Mouse (Mus musculus) lung, embryonic 14.5 days (tissue): ENCODE results near the gene Utp14b. TPM values are rescaled to one million over a fixed set of nuclear protein-coding genes. Genes with fewer than 3 reads are reported as not detected.

Experiments
- ATAC-seq: fragments of 200-750 bp; cut with Nextera tagmentation; 2 replicates; pipeline ENCODE4 v1.8.0; 2017; ENCODE audit warnings: mild to moderate bottlenecking, moderate TSS enrichment, moderate library complexity; ENCODE audit not compliant: insufficient read depth
- DNase-seq: peaks from one replicate; pipeline ENCODE4 v3.0.0-alpha.2; 2015
- H3K27ac ChIP-seq: fragments of 300-500 bp; sonication (generic); 2 replicates; pipeline ENCODE4 v1.5.1; 2014; ENCODE audit warnings: low read depth, mild to moderate bottlenecking, moderate library complexity
- H3K27me3 ChIP-seq: fragments of 300-500 bp; sonication (generic); 2 replicates; pipeline ENCODE4 v1.6.1; 2014; ENCODE audit warnings: low read length, control low read depth; ENCODE audit not compliant: insufficient read depth
- H3K36me3 ChIP-seq: fragments of 300-500 bp; sonication (generic); 2 replicates; pipeline ENCODE4 v1.6.1; 2014; ENCODE audit warnings: control low read depth; ENCODE audit not compliant: insufficient read depth
- H3K4me1 ChIP-seq: fragments of 300-500 bp; sonication (generic); 2 replicates; pipeline ENCODE4 v1.6.1; 2014; ENCODE audit warnings: antibody characterized with exemption, control low read depth; ENCODE audit not compliant: insufficient read depth
- H3K4me2 ChIP-seq: fragments of 300-500 bp; sonication (generic); 2 replicates; pipeline ENCODE4 v1.6.1; 2014; ENCODE audit warnings: mild to moderate bottlenecking
- H3K4me3 ChIP-seq: fragments of 300-500 bp; sonication (generic); 2 replicates; pipeline ENCODE4 v1.5.1; 2014; ENCODE audit warnings: low read depth, low read length
- H3K9ac ChIP-seq: fragments of 300-500 bp; sonication (generic); 2 replicates; pipeline ENCODE4 v1.6.1; 2014
- H3K9me3 ChIP-seq: fragments of 300-500 bp; sonication (generic); 2 replicates; pipeline ENCODE4 v1.6.1; 2016; ENCODE audit warnings: low read depth, low read length, control low read depth
- CTCF ChIP-seq: IDR thresholded peaks from 2 replicates; pipeline ENCODE4 v1.5.1; 2016; ENCODE audit warnings: antibody characterized with exemption, low read depth
- WGBS: fragments of 180-500 bp; shearing (Covaris S2); extraction: QIAGEN DNeasy Blood & Tissue Kit; methylation state at CpG from one replicate; pipeline ENCODE4 v1.1.7; 2014; 5-methylcytosine and 5-hydroxymethylcytosine counted together
- polyA plus RNA-seq: library from polyadenylated mRNA; unstranded; fragments of >200 nt; fragmentation: Nextera tagmentation; extraction: Ambion mirVana; gene quantifications from 2 replicates; pipeline ENCODE4 v1.2.1, GENCODE M21; 2014

Gene Utp14b
- polyA plus RNA-seq, 1 experiment from 2014 or later: 4.9 TPM

DNA sequence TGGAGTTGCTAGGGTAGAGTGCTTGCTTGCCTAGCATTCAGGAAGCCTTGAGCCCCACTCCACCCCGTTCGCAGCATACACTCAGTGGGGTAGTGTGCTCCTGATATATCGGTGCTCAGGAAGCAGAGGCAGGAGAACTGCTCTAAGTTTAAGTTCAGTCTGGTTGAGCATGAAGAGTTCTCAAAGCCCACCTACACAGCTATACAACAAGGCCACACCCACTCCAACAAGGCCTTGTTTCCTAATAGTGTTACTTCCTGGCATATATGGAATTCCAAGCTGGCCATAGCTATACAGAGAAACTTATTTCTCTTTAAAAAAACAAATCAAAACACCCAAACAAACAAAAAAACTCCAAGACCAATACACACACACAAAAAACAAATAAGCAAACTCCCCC, 16.0 kb upstream of the Utp14b start:
- Histone ChIP-seq H3K4me3 (no peak overlapping the region), H3K27me3 (no peaks in the 10 kb centered on the region), H3K27ac (no peak overlapping the region), H3K36me3 (no peaks in the 10 kb centered on the region), H3K9me3 (no peaks in the 10 kb centered on the region), H3K4me1 (no peaks in the 10 kb centered on the region; the same call in 1 of the 2 replicates), H3K9ac (no peak overlapping the region), H3K4me2 (no peak overlapping the region)
- DNase-seq: peak; percentile 32
- 90% methylated on average over 3 of the region's 3 CpGs for WGBS
- peak; percentile 60 for ATAC-seq
- no peak for TF ChIP-seq CTCF

DNA sequence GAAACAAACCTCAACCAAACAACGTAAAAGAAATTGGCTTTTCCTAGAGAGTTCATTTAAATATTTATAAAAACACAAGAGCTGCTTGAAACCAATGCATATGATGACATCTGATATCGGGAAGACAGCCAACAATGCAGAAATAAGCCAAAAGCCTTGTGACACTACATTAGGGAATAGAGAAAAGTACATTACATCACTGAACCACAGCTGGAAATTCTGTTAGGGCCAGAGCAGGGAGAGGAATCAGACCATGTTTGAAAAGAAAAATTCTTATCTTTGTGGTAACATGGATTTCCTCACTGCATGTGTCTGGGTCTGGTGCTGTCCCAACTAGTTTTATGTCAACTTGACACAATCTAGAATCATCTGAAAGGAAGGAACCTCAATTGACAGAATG, 15.6 kb upstream of the Utp14b start:
- H3K9ac ChIP-seq: no peak overlapping the region
- H3K4me1 ChIP-seq: no peaks in the 10 kb centered on the region; the same call in 1 of the 2 replicates
- no peaks in the 10 kb centered on the region for H3K36me3 ChIP-seq
- H3K27me3 ChIP-seq: no peaks in the 10 kb centered on the region
- peak; percentile 94 for DNase-seq
- peak; percentile 91 for ATAC-seq
- no peak for TF ChIP-seq CTCF
- H3K4me2 ChIP-seq: no peak overlapping the region
- no peaks in the 10 kb centered on the region for H3K9me3 ChIP-seq
- peak overlapping the region; percentile 16 for H3K27ac ChIP-seq
- WGBS: 50% methylated on average over 2 of the region's 2 CpGs
- no peak overlapping the region for H3K4me3 ChIP-seq

DNA sequence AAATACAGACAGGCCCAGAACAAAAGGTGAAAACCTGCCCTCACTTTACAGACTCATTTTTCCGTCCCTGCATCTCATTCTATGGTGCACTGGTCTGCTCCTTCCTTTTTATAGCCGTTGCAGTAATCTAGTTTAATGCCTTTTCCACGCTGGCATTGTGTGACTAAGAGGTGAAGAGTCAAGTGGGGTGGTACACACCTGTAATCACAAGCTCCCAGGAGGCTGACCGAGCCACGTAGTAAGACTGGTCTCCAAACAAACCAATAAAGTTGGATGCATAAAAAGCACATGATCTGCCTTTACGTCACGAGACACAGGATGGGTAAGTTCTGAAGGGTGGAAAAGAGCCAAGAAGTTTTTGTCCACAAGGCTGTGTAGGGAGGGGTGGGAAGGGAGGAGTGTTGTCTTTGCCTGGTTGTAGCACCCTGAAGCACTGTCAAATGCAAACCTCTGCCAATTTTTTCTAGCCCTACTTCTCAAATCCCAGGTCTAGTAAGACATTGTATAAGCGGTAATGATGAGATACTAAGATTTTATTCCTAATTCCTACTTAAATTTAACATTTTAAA, 10.4 kb upstream of the Utp14b start:
- WGBS: 42% methylated on average over 8 of the region's 8 CpGs
- no peak overlapping the region for H3K27ac ChIP-seq
- no peaks in the 10 kb centered on the region for H3K9me3 ChIP-seq
- no peaks in the 10 kb centered on the region; the same call in 1 of the 2 replicates for H3K4me1 ChIP-seq
- H3K27me3 ChIP-seq: no peaks in the 10 kb centered on the region
- H3K9ac ChIP-seq: no peak overlapping the region
- DNase-seq: peak; percentile 40
- no peak overlapping the region for H3K4me2 ChIP-seq
- H3K36me3 ChIP-seq: no peaks in the 10 kb centered on the region
- H3K4me3 ChIP-seq: no peak overlapping the region
- TF ChIP-seq CTCF: no peak
- ATAC-seq: peak; percentile 64

DNA sequence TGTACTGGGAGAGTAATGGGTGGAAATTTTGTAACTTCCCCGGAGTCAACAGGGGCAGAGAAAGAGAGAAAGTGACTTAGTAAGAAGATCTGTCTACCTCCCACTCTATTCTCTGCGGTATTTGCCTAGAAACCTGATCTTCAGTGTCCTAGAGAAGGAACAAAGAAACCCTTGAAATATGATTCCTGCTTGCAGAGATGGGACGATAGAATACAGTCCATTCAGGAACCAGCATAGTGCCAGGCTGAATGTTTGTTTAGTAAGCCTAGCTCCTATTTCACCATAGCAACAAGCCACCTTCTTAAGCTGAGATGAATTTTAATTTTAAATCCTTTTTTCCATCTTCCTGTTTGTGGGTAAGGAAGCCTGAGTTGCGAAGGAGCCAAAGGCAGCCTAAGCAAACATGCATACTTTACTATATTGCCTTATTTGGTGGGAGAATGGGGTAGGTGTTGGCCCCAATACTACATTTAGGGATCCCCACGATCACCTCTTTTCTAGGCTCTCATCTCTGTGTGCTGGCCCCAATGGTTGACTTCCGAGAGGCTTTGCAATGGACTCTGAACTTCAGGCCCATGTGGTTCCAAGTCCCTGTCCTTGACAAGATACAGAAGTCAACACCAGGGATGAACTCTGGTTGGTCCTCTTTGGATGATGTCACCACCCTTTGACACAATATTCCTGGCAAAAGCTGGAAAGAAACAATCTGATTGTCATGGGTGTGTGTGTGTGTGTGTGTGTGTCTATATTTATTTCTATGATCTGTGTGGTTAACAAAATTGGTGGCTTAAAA, 8.4 kb upstream of the Utp14b start:
- DNase-seq (peak; percentile 46), ATAC-seq (peak; percentile 68)
- WGBS: 41% methylated on average over 6 of the region's 6 CpGs
- Histone ChIP-seq H3K27ac (no peak overlapping the region; the same call in 1 of the 2 replicates), H3K36me3 (no peaks in the 10 kb centered on the region), H3K9me3 (no peaks in the 10 kb centered on the region), H3K4me1 (no peaks in the 10 kb centered on the region; the same call in 1 of the 2 replicates), H3K9ac (no peak overlapping the region), H3K4me3 (no peak overlapping the region), H3K27me3 (no peaks in the 10 kb centered on the region), H3K4me2 (no peak overlapping the region)
- no peak for TF ChIP-seq CTCF

DNA sequence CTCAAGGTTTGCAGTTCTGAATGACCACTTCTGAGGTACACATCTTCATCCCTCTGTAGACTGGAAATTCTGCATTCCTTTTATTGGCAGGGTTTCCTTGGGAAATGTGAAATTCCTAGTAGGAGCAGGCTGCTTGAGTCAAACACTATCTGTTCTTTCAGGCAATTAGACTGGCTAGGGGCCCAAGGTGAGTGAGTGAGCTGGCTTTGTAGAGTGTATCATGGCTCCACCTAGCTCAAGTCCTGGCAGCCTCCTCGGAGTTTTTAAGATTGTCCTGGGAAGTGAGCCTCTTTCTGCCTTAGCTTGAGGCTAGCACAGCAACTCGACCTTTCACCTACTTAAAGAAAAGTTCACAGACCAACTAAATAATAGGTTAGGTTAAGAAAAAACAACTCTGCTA, 1.4 kb upstream of the Utp14b start:
- WGBS: 12% methylated on average over 2 of the region's 2 CpGs
- Histone ChIP-seq H3K27ac (peak overlapping the region; percentile 96), H3K36me3 (no peaks in the 10 kb centered on the region), H3K4me3 (no peak overlapping the region), H3K27me3 (no peaks in the 10 kb centered on the region), H3K9ac (no peak overlapping the region), H3K9me3 (no peaks in the 10 kb centered on the region), H3K4me2 (no peak overlapping the region; the same call in 1 of the 2 replicates), H3K4me1 (peaks cover 27% of the 10 kb centered on the region)
- ATAC-seq (no peak), DNase-seq (peak; percentile 71)
- TF ChIP-seq CTCF: no peak

DNA sequence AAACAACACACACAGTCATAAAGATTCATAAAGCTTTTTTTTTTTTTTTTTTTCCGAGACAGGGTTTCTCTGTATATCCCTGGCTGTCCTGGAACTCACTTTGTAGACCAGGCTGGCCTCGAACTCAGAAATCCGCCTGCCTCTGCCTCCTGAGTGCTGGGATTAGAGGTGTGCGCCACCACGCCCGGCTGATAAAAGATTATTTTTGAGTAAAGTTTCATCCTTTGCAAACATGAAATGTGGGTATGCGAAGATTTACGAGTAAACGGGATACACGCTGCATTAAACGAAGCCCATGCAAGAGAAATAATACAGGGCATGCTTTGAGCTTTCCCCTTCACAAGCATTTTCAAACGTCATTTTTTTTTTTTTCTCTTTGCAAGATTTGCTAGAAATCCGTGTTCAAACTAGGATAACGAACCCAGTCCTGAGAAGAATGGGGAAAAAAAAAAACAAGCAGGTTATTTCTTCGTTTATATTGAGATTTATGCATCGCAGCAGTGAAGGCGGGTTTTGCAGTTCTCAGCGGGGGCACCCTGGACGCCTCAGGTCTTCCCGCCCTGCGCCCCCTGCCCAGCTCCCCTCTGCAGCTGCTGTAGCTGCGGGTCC, 713 bp upstream of the Utp14b start:
- Histone ChIP-seq H3K4me2 (peak overlapping the region; percentile 68), H3K4me3 (peak overlapping the region; percentile 97), H3K27me3 (no peaks in the 10 kb centered on the region), H3K36me3 (no peaks in the 10 kb centered on the region), H3K9me3 (no peaks in the 10 kb centered on the region), H3K27ac (peak overlapping the region; percentile 96; the same call in 1 of the 2 replicates), H3K9ac (peak overlapping the region; percentile 24), H3K4me1 (peaks cover 29% of the 10 kb centered on the region)
- ATAC-seq (no peak), DNase-seq (no peak)
- no peak for TF ChIP-seq CTCF
- WGBS: 23% methylated on average over 22 of the region's 22 CpGs
